Mouse (Mus musculus) right cerebral cortex, postnatal 14 days (tissue): Measurements from ENCODE around the gene Rad23a.
A peak's percentile ranks its signal among the peaks of the same experiment; 100 is the strongest.
"Not testable (repeated sequence)": the region's sequence is repeated elsewhere in the genome, so short reads cannot be mapped to it uniquely, and the experiment has no call there.

Source experiments
- DNase-seq: peaks from one replicate; pipeline ENCODE4 v3.0.0; 2022

Rad23a gene

GRCm38 (mm10) chr8:84839411-84839810 is 1.1 kb downstream of the Rad23a start:
- DNase-seq = no peak

GRCm38 (mm10) chr8:84838513-84838912 is 2.0 kb downstream of the Rad23a start:
- no peak for DNase-seq

GRCm38 (mm10) chr8:84837912-84838470 is 2.5 kb downstream of the Rad23a start:
- DNase-seq = no peak

GRCm38 (mm10) chr8:84837149-84837911 is 3.1 kb downstream of the Rad23a start:
- no peak for DNase-seq

- DNase-seq = peak; percentile 70
Measured at GRCm38 (mm10) chr8:84834866-84835855, 5.3 kb downstream of the Rad23a start.

GRCm38 (mm10) chr8:84834002-84834865 is 6.2 kb downstream of the Rad23a start:
- no peak for DNase-seq

- DNase-seq = no peak
Measured at GRCm38 (mm10) chr8:84832759-84833742, 7.4 kb downstream of the Rad23a start.

GRCm38 (mm10) chr8:84832034-84832717 is 8.3 kb downstream of the Rad23a start:
- DNase-seq = peak; percentile 81

GRCm38 (mm10) chr8:84831490-84831889 is 9.0 kb downstream of the Rad23a start, which contains the start of gene Gadd45gip1:
Gadd45gip1 (plus strand) TSS chr8:84831522.
- no peak for DNase-seq

- DNase-seq = not testable (repeated sequence)
Measured at GRCm38 (mm10) chr8:84826518-84826917, 13.9 kb downstream of the Rad23a start.

- DNase-seq = no peak
Measured at GRCm38 (mm10) chr8:84825636-84826035, 14.8 kb downstream of the Rad23a start.

- peak; percentile 76 for DNase-seq
Measured at GRCm38 (mm10) chr8:84823653-84824052, 16.8 kb downstream of the Rad23a start.

- DNase-seq = no peak
Measured at GRCm38 (mm10) chr8:84822723-84823122, 17.7 kb downstream of the Rad23a start, which contains the start of gene Dand5. Dand5 (minus strand) TSS chr8:84822823.

- DNase-seq = no peak
Measured at GRCm38 (mm10) chr8:84816117-84816516, 24.3 kb downstream of the Rad23a start.

- peak; percentile 97 for DNase-seq
Measured at GRCm38 (mm10) chr8:84815547-84815946, 24.9 kb downstream of the Rad23a start.

- peak; percentile 65 for DNase-seq
Measured at GRCm38 (mm10) chr8:84814555-84815441, 25.7 kb downstream of the Rad23a start.

- no peak for DNase-seq
Measured at GRCm38 (mm10) chr8:84814240-84814554, 26.3 kb downstream of the Rad23a start.

GRCm38 (mm10) chr8:84813830-84814229 is 26.6 kb downstream of the Rad23a start:
- DNase-seq = no peak

GRCm38 (mm10) chr8:84813059-84813458 is 27.4 kb downstream of the Rad23a start:
- peak; percentile 86 for DNase-seq
